Mouse (Mus musculus): Measurements from ENCODE around the gene Mvb12a. TPM values are rescaled to one million over a fixed set of nuclear protein-coding genes. Genes with fewer than 3 reads are reported as not detected.
"Not testable (repeated sequence)": the region's sequence is repeated elsewhere in the genome, so short reads cannot be mapped to it uniquely, and the experiment has no call there.

Mvb12a gene
- polyA plus RNA-seq, 1 experiment from 2014 or later: 61.7 TPM

GRCm38 (mm10) chr8:71511644-71512043 is 31.1 kb upstream of the Mvb12a start, which contains the start of gene Plvap:
Plvap (minus strand) TSS chr8:71511752.
- H3K4me1 ChIP-seq (ENCODE audit: insufficient read depth): no peaks in the 10 kb centered on the region; the same call in 1 of the 2 replicates
- H3K4me2 ChIP-seq (ENCODE audit: low read depth, low read length): peak within 1 kb of the TSS; percentile 59
- TF ChIP-seq EP300 (IDR thresholded peaks at IDR 0.05; ENCODE audit: low read depth): peak; percentile 48
- no peak for TF ChIP-seq CTCF (IDR thresholded peaks at IDR 0.05; ENCODE audit: low read depth)
- DNase-seq: peak; percentile 48
- H3K27me3 ChIP-seq (ENCODE audit: insufficient read depth, low read length): peaks cover 26% of the 10 kb centered on the region
- H3K9me3 ChIP-seq (ENCODE audit: low read length): no peaks in the 10 kb centered on the region
- 0 out of 2 replicates have a peak within 1 kb of the TSS, but pooled peaks have one; percentile 17 for H3K4me3 ChIP-seq (ENCODE audit: low read depth, low read length)
- H3K9ac ChIP-seq (replicated peaks): 0 out of 2 replicates have a peak within 1 kb of the TSS, but pooled peaks have one; percentile 3
- H3K36me3 ChIP-seq (replicated peaks; ENCODE audit: insufficient read depth, low read length): no peaks in the 10 kb centered on the region
- H3K27ac ChIP-seq (ENCODE audit: low read depth): no peak within 1 kb of the TSS
- peak; percentile 81 for ATAC-seq
- 19% methylated on average over 14 of the region's 14 CpGs for WGBS (ENCODE audit: insufficient replicate concordance)

GRCm38 (mm10) chr8:71513018-71513754 is 29.5 kb upstream of the Mvb12a start:
- no peak for ATAC-seq
- H3K9ac ChIP-seq (replicated peaks): no peak overlapping the region

DNA sequence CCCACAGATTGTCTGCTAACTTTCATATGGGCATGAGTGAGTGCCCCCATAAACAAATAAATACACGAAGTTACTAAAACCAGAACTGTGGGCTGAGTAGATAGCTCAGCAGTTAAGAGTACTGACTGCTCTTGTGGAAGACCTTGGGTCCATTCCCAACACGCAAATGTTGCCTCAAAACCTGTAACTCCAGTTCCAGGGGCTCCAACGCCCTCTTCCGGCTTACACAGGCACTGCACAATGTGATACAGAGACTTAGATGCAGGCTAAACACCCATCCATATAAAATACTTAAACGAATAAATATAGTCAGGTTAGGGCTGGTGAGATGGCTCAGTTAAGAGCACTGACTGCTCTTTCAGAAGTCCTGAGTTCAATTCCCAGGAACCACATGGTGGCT is 27.7 kb upstream of the Mvb12a start:
- H3K27ac ChIP-seq (ENCODE audit: low read depth): no peak overlapping the region
- no peaks in the 10 kb centered on the region for H3K36me3 ChIP-seq (replicated peaks; ENCODE audit: insufficient read depth, low read length)
- no peak overlapping the region for H3K4me3 ChIP-seq (ENCODE audit: low read depth, low read length)
- ATAC-seq (no peak), DNase-seq (no peak)
- H3K9ac ChIP-seq (replicated peaks): no peak overlapping the region
- WGBS (ENCODE audit: insufficient replicate concordance): 70% methylated on average over 5 of the region's 5 CpGs
- no peaks in the 10 kb centered on the region for H3K4me1 ChIP-seq (ENCODE audit: insufficient read depth)
- TF ChIP-seq CTCF (IDR thresholded peaks at IDR 0.05; ENCODE audit: low read depth): no peak
- TF ChIP-seq EP300 (IDR thresholded peaks at IDR 0.05; ENCODE audit: low read depth): no peak
- no peaks in the 10 kb centered on the region for H3K9me3 ChIP-seq (ENCODE audit: low read length)
- H3K4me2 ChIP-seq (ENCODE audit: low read depth, low read length): no peak overlapping the region
- no peaks in the 10 kb centered on the region for H3K27me3 ChIP-seq (ENCODE audit: insufficient read depth, low read length)

More at GRCm38 (mm10) chr8:71513018-71513754, 29.5 kb upstream of the Mvb12a start:
- Histone ChIP-seq H3K4me1 (ENCODE audit: insufficient read depth) (no peaks in the 10 kb centered on the region), H3K4me2 (ENCODE audit: low read depth, low read length) (no peak overlapping the region), H3K27me3 (ENCODE audit: insufficient read depth, low read length) (peaks cover 10% of the 10 kb centered on the region), H3K9me3 (ENCODE audit: low read length) (no peaks in the 10 kb centered on the region), H3K36me3 (replicated peaks; ENCODE audit: insufficient read depth, low read length) (no peaks in the 10 kb centered on the region), H3K27ac (ENCODE audit: low read depth) (no peak overlapping the region), H3K4me3 (ENCODE audit: low read depth, low read length) (no peak overlapping the region)
- TF ChIP-seq CTCF (IDR thresholded peaks at IDR 0.05; ENCODE audit: low read depth) (no peak), EP300 (IDR thresholded peaks at IDR 0.05; ENCODE audit: low read depth) (no peak)
- no peak for DNase-seq
- WGBS (ENCODE audit: insufficient replicate concordance): 36% methylated on average over 15 of the region's 15 CpGs

- Histone ChIP-seq H3K9me3 (ENCODE audit: low read length) (no peaks in the 10 kb centered on the region), H3K27me3 (ENCODE audit: insufficient read depth, low read length) (no peaks in the 10 kb centered on the region), H3K36me3 (replicated peaks; ENCODE audit: insufficient read depth, low read length) (no peaks in the 10 kb centered on the region), H3K9ac (replicated peaks) (no peak overlapping the region), H3K4me2 (ENCODE audit: low read depth, low read length) (no peak overlapping the region), H3K4me1 (ENCODE audit: insufficient read depth) (no peaks in the 10 kb centered on the region), H3K27ac (ENCODE audit: low read depth) (no peak overlapping the region), H3K4me3 (ENCODE audit: low read depth, low read length) (no peak overlapping the region)
- TF ChIP-seq EP300 (IDR thresholded peaks at IDR 0.05; ENCODE audit: low read depth) (no peak), CTCF (IDR thresholded peaks at IDR 0.05; ENCODE audit: low read depth) (no peak)
- DNase-seq (no peak), ATAC-seq (no peak)
- 37% methylated on average over 6 of the region's 6 CpGs for WGBS (ENCODE audit: insufficient replicate concordance)
Measured at GRCm38 (mm10) chr8:71516786-71517185, 25.9 kb upstream of the Mvb12a start.

DNA sequence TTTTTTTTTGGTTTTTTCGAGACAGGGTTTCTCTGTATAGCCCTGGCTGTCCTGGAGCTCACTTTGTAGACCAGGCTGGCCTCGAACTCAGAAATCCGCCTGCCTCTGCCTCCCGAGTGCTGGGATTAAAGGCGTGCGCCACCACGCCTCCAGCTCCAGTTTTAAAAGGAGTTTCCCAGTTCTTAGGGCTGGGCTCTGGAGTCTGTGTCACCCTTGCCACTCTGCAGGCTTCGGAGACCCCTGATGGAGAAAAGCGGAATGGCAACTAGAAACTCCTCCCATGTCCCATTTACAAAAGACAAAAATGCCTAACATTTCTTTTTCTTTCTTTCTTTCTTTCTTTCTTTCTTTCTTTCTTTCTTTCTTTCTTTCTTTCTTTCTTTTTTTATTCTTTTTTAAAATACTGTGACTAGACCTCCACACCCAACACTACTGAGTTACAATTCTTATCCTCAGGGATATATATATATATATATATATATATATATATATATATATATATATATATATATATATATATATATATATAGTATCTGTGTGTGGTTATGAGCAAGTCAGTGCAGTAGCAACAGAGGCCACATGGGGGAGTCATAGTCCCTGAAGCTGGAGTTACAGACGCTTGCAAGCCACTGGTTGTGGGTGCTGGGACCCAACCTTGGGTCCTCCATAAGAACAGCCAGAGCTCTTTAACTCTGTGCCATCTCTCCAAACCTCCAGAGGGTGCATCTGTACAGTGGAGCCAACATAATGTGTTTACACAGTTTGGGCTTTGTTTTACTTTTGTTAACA is 23.5 kb upstream of the Mvb12a start:
- DNase-seq: peak; percentile 72

DNA sequence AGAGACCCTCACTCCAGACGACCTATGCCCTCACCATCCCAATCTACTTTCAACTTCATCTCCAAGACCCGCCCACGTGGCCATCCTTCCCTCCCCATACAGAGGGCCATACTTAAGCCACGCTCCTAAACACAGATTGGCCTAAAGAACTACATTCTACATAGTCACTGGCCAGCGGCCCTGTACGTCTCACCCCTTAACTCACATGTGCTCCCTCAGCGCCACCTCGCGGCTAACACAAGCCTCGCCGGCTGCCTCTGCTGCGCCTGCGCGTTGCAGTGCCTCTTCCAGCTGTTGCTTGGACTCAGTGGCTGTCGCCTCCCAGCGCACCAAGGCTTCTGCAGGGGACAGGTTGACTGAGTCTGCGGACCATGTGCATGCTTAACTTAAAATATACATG is 21.1 kb upstream of the Mvb12a start:
- H3K9ac ChIP-seq (replicated peaks): no peak overlapping the region
- no peak overlapping the region for H3K4me2 ChIP-seq (ENCODE audit: low read depth, low read length)
- WGBS (ENCODE audit: insufficient replicate concordance): 2% methylated on average over 17 of the region's 17 CpGs
- DNase-seq (peak; percentile 95), ATAC-seq (peak; percentile 89)
- no peaks in the 10 kb centered on the region for H3K36me3 ChIP-seq (replicated peaks; ENCODE audit: insufficient read depth, low read length)
- no peak overlapping the region for H3K27ac ChIP-seq (ENCODE audit: low read depth)
- peak; percentile 96 for TF ChIP-seq CTCF (IDR thresholded peaks at IDR 0.05; ENCODE audit: low read depth)
- no peak for TF ChIP-seq EP300 (IDR thresholded peaks at IDR 0.05; ENCODE audit: low read depth)
- peaks cover 11% of the 10 kb centered on the region for H3K27me3 ChIP-seq (ENCODE audit: insufficient read depth, low read length)
- no peak overlapping the region for H3K4me3 ChIP-seq (ENCODE audit: low read depth, low read length)
- H3K4me1 ChIP-seq (ENCODE audit: insufficient read depth): no peaks in the 10 kb centered on the region
- H3K9me3 ChIP-seq (ENCODE audit: low read length): no peaks in the 10 kb centered on the region

More for the DNA sequence above, 23.5 kb upstream of the Mvb12a start:
- H3K4me1 ChIP-seq (ENCODE audit: insufficient read depth); H3K9ac ChIP-seq (replicated peaks); ATAC-seq; H3K36me3 ChIP-seq (replicated peaks; ENCODE audit: insufficient read depth, low read length); H3K4me3 ChIP-seq (ENCODE audit: low read depth, low read length); H3K27me3 ChIP-seq (ENCODE audit: insufficient read depth, low read length); H3K4me2 ChIP-seq (ENCODE audit: low read depth, low read length); H3K9me3 ChIP-seq (ENCODE audit: low read length); H3K27ac ChIP-seq (ENCODE audit: low read depth): not testable (repeated sequence)
- WGBS (ENCODE audit: insufficient replicate concordance): 31% methylated on average over 9 of the region's 10 CpGs
- TF ChIP-seq CTCF (IDR thresholded peaks at IDR 0.05; ENCODE audit: low read depth): peak; percentile 70

Data from liver, postnatal 0 days (tissue).